Mouse (Mus musculus): ENCODE data around the gene Pbrm1.

Gene Pbrm1

GRCm38 (mm10) chr14:31134015-31135000 is 115.4 kb downstream of the Pbrm1 start:
- peak in 1 of 2 experiments; percentile 1 for DNase-seq

DNA sequence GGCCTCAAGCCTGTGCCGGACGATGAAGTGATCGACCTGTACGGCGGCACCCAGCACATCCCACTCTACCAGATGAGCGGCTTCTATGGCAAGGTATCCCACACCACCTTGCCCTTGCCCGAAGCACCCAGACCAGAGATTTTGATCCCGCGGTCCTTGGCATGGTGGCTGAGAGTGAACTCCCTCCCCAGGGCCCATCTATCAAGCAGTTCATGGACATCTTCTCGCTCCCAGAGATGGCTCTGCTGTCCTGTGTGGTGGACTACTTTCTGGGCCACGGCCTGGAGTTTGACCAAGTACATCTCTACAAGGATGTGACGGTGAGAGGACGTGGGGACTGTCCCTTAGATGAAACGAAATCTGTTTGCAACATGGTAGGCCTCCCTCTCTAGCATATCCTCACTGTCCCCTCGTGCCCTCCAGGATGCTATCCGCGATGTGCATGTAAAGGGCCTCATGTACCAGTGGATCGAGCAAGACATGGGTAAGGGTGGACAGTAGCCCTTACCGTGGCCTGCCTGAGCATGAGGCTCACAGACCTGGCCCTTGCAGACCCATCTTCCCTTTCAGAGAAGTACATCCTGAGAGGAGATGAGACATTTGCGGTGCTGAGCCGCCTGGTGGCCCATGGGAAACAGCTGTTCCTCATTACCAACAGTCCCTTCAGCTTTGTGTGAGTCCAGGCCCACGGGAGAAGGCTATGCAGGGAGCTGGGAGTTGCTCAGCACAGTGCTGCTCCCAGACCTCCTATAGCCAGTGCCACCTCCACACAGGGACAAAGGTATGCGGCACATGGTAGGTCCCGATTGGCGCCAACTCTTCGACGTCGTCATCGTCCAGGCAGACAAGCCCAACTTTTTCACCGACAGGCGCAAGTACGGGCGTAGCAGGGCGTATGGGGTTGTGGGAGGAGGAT is 116.8 kb downstream of the Pbrm1 start:
- peak in 1 of 2 experiments; percentile 4 for DNase-seq

DNA sequence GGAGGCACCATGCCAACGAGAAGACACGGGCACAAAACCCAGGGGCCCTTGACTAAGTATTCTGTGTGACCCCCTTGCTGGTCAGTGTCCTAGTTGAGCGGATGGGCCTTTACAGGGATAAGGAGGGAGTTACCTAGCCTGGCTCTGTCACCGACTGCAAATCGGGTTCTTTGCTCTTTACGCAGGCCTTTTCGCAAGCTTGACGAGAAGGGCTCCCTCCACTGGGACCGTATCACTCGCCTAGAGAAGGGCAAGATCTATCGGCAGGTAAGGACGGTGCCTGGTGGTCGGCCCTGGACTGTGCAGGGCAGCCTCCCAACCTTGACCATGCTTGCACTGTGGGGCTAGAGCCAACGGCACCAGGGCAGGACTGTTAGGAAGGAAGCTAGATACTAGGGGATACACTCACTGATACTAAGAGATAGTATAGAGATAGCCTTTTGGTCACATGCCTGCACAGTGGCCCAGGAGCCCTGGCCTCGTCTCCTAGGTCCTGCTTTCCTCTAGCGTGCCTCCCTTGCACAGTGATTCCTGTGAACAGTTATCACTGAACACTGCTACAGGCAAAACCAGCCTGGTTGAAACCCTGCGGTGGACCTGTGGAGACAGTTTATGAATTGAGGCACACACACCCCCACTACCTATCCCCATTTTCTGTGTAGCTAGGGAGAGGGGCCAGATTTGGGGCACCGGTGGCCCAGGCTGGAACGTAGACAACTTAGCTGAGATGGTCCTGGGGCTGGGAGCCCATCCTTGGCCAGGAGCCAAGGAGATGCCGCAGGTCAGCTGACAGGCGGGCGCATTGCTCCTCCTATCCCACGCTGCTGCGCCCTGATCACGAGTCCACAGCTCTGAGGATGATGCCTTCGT is 117.7 kb downstream of the Pbrm1 start:
- peak in 1 of 2 experiments; percentile 2 for DNase-seq

DNA sequence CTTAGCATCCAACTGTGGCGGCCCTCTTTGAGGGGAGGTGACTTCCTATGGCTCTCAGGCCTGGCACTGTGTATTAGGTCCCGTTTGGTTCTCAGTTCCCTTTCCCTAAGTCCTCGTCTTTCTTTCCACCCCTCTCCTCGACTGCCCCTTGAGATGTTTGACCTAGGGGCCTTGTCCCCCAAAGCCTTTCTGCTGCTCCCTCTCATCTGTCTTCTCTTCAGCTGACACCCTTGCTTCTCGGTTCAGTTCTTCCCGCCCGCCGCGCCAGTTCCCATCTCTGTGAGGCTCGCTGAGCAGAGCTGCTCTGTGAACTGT is 118.3 kb downstream of the Pbrm1 start:
- DNase-seq = no peak

- peak in 1 of 2 experiments; percentile 1 for DNase-seq
Measured at GRCm38 (mm10) chr14:31137791-31138190, 118.9 kb downstream of the Pbrm1 start.

DNA sequence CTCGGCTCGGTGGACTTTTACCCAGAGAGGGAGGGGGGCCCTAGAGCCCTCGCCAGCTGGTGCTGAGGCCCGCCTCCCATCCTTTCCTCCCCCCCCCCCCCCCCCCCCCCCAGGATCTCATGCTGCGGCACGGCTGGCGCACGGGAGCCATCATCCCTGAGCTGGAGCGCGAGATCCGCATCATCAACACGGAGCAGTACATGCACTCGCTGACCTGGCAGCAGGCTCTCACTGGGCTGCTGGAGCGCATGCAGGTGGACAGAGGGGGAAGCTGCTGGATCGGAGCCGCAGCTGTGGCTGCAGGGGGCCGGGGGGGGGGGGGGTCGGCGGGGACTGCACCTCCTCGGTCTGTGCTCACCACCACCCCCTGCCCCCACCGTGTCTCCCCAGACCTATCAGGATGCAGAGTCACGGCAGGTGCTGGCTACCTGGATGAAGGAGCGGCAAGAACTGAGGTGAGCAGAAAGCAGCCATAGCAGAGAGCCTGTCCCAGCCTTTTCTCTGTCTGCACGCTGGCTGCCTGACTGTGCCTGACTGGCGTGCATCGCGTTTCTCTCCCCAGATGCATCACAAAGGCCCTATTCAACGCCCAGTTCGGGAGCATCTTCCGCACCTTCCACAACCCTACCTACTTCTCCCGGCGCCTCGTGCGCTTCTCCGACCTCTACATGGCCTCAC is 119.4 kb downstream of the Pbrm1 start:
- DNase-seq = no peak

DNA sequence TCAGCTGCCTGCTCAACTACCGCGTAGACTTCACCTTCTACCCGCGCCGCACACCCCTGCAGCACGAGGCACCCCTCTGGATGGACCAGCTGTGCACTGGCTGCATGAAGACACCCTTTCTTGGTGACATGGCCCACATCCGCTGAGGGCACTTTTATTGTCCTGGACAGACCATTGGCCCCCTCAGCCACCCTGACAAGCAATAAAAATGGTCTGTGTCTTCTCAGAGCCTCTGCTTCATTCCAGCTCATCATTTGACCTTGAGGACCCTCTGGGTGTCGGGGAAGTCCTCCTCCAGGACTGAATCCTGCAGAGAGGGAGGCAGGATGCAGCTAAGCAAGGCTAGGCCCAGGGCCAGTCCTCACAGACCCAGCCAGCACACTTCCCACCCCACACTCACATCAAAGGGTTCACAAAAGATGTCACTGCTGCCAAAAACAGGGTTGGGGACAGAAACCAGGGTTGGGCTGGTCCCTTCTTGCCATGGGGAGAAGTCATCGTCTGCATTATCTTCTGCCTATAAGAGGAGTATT is 120.0 kb downstream of the Pbrm1 start:
- DNase-seq = no peak

GRCm38 (mm10) chr14:31139666-31140065 is 120.7 kb downstream of the Pbrm1 start:
- no peak for DNase-seq

- DNase-seq = no peak
Measured at GRCm38 (mm10) chr14:31140141-31140540, 121.2 kb downstream of the Pbrm1 start.

- no peak for DNase-seq
Measured at GRCm38 (mm10) chr14:31141011-31141410, 122.1 kb downstream of the Pbrm1 start.

- no peak for DNase-seq
Measured at GRCm38 (mm10) chr14:31145694-31146093, 126.8 kb downstream of the Pbrm1 start.

GRCm38 (mm10) chr14:31160196-31161150 is 141.5 kb downstream of the Pbrm1 start:
- no peak for DNase-seq

- DNase-seq = no peak
Measured at GRCm38 (mm10) chr14:31161191-31161590, 142.3 kb downstream of the Pbrm1 start.

GRCm38 (mm10) chr14:31161638-31162037 is 142.7 kb downstream of the Pbrm1 start:
- DNase-seq = no peak

GRCm38 (mm10) chr14:31164067-31164466 is 145.1 kb downstream of the Pbrm1 start:
- DNase-seq = no peak

DNA sequence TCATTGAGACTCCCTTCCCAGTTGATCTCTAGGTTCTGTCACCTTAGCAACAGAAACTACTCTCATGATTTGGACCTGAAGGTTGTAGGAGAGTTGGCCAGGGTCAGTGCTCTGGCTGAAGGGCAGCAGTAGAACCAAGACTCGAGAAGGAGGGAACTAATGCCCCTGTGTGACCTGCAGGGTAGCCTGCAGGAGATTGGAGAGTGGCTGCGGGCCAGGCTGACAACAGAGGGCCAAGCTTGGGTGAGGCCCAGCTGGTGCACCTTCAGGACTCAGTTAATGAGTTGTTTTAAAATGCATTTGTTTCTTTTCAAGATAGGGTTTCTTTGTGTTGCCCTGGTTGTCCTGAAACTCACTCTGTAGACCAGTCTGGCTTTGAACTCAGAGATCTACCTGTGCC is 146.1 kb downstream of the Pbrm1 start:
- no peak for DNase-seq

- DNase-seq = no peak
Measured at GRCm38 (mm10) chr14:31165458-31165857, 146.5 kb downstream of the Pbrm1 start.

GRCm38 (mm10) chr14:31165991-31166630 is 147.2 kb downstream of the Pbrm1 start:
- no peak for DNase-seq

DNA sequence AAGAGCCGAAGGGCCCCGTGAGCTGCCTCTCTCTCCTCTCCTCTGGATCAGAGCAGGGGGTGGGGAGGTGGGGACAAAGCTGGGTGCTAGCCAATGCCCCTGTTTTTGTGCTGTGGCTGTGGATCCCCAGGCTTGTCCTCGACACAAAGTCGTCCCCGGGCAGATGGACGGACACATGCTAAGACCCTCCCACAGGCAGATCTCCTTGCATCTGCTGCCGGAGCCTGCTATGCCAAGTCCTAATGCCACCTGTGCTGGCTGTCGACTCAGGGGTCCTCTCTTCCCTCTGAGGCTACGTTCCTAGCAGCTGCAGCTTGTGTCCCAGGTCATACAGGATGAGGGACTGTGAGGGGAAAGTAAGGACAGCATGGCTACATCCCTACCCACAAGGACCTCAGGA is 147.9 kb downstream of the Pbrm1 start:
- no peak for DNase-seq

GRCm38 (mm10) chr14:31168425-31168824 is 149.5 kb downstream of the Pbrm1 start, which contains the start of gene Stab1:
TSS of gene Stab1 (minus strand) at chr14:31168641.
- DNase-seq = no peak
